Mouse (Mus musculus): Measurements from ENCODE around the gene Rere. TPM values are rescaled to one million over a fixed set of nuclear protein-coding genes. Genes with fewer than 3 reads are reported as not detected.
A peak's percentile ranks its signal among the peaks of the same experiment; 100 is the strongest.

The Rere gene
- polyA plus RNA-seq, 1 experiment from 2014 or later, result 23.7 TPM

GRCm38 (mm10) chr4:150585800-150586199, 304.4 kb downstream of the Rere start:
- Histone ChIP-seq H3K4me1 (peaks cover 66% of the 10 kb centered on the region), H3K9me3 (no peaks in the 10 kb centered on the region), H3K27ac (no peak overlapping the region), H3K4me2 (no peak overlapping the region), H3K9ac (no peak overlapping the region), H3K4me3 (replicated peaks) (no peak overlapping the region), H3K36me3 (no peaks in the 10 kb centered on the region), H3K27me3 (replicated peaks) (no peaks in the 10 kb centered on the region)
- ATAC-seq (ENCODE audit: insufficient read depth, low FRiP score, low read depth), result no peak
- 84% methylated on average over 2 of the region's 2 CpGs for WGBS

DNA sequence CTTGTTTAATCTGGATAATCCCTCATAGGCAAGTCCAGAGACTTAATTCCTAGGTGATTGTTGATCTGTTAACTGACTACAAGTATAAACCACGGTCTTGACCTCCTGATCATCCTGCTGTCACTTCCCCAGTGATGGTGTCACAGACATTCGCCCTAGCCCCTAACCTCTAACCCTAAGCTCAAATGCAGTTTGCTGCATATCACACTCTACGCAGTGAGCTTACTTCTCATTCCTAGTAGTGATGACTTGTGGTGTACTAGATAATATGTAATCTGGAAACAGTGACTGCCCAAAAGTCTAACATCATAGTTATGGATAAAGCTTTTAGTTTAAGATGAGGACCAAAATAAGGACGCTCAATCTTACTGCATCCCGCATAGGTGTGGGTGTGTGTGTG, 304.8 kb downstream of the Rere start:
- ATAC-seq (ENCODE audit: insufficient read depth, low FRiP score, low read depth), result no peak
- Histone ChIP-seq H3K9me3 (no peaks in the 10 kb centered on the region), H3K4me1 (peaks cover 66% of the 10 kb centered on the region), H3K36me3 (no peaks in the 10 kb centered on the region), H3K27me3 (replicated peaks) (no peaks in the 10 kb centered on the region), H3K4me2 (no peak overlapping the region), H3K9ac (no peak overlapping the region), H3K27ac (no peak overlapping the region), H3K4me3 (replicated peaks) (no peak overlapping the region)
- WGBS, result 68% methylated on average over 5 of the region's 5 CpGs

- no peaks in the 10 kb centered on the region for H3K27me3 ChIP-seq (replicated peaks)
- 39% methylated on average over 8 of the region's 8 CpGs for WGBS
- H3K9me3 ChIP-seq, result no peaks in the 10 kb centered on the region
- H3K9ac ChIP-seq, result no peak overlapping the region
- H3K4me3 ChIP-seq (replicated peaks), result no peak overlapping the region
- H3K4me1 ChIP-seq, result peaks cover 70% of the 10 kb centered on the region
- no peak for ATAC-seq (ENCODE audit: insufficient read depth, low FRiP score, low read depth)
- H3K27ac ChIP-seq, result peak overlapping the region; percentile 57; the same call in 1 of the 2 replicates
- H3K36me3 ChIP-seq, result no peaks in the 10 kb centered on the region
- no peak overlapping the region for H3K4me2 ChIP-seq
Observed at GRCm38 (mm10) chr4:150587597-150588299, 306.3 kb downstream of the Rere start.

- 53% methylated on average over 2 of the region's 2 CpGs for WGBS
- Histone ChIP-seq H3K27me3 (replicated peaks) (no peaks in the 10 kb centered on the region), H3K4me2 (no peak overlapping the region), H3K27ac (no peak overlapping the region; the same call in 1 of the 2 replicates), H3K4me3 (replicated peaks) (no peak overlapping the region), H3K4me1 (peaks cover 66% of the 10 kb centered on the region), H3K9me3 (no peaks in the 10 kb centered on the region), H3K36me3 (no peaks in the 10 kb centered on the region), H3K9ac (no peak overlapping the region)
- ATAC-seq (ENCODE audit: insufficient read depth, low FRiP score, low read depth), result no peak
Observed at GRCm38 (mm10) chr4:150588300-150588621, 306.8 kb downstream of the Rere start.

DNA sequence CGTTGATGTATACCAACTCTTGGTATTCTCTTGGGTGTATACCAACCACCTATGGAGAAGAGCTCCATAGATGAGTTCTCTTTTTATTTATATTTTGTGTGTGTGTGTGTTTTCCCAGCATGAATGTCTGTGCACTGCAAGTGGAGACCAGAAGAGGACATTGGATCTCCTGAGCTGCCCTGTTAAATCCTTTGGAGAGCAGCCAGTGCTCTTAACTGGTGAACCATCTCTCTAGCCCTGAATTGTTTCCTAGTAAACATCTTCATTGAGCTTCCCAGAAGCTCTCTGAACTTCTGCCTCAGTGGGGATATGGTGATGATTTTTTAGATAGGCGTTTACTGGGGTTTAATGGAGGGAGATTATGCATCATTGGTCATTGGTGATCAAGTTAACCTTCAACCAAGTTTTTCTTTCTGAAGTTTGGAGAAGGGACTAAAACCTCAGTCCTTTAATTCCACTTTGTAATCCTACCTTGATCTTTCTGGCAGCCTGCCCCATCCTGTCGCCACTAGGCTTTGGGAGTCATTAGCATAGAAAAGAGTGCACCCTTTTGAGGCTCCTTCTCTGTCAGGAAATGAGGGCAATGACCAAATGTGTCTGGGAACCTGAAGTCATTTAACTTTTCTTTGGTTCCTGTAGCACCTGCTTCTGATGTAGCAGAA, 309.3 kb downstream of the Rere start:
- Histone ChIP-seq H3K9ac (no peak overlapping the region), H3K27ac (peak overlapping the region; percentile 21; the same call in 1 of the 2 replicates), H3K9me3 (no peaks in the 10 kb centered on the region), H3K36me3 (no peaks in the 10 kb centered on the region), H3K27me3 (replicated peaks) (no peaks in the 10 kb centered on the region), H3K4me3 (replicated peaks) (no peak overlapping the region), H3K4me2 (no peak overlapping the region), H3K4me1 (peaks cover 48% of the 10 kb centered on the region)
- WGBS, result 32% methylated on average over 3 of the region's 3 CpGs
- no peak for ATAC-seq (ENCODE audit: insufficient read depth, low FRiP score, low read depth)

DNA sequence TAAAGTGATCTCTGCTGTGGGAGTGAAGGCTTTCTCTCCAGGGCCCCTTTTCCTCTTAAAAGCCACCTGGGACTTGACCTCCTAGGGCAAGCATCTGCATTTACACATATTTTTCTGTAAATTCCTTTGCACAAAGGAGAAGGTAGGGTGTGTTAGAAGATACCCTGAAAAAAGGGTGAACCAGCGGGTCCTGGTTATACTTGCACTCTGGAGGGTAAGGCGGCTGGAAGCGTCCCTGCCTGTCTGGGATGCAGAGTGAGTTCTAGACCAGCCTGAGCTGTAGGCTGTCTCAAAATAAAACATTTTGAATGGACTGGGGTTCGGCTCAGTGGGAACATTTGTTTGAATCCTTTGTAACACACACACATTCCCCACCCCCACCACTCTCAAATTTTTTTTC, 310.2 kb downstream of the Rere start:
- H3K4me2 ChIP-seq, result no peak overlapping the region
- H3K9me3 ChIP-seq, result no peaks in the 10 kb centered on the region
- no peaks in the 10 kb centered on the region for H3K27me3 ChIP-seq (replicated peaks)
- H3K4me3 ChIP-seq (replicated peaks), result no peak overlapping the region
- H3K9ac ChIP-seq, result no peak overlapping the region
- H3K4me1 ChIP-seq, result peaks cover 48% of the 10 kb centered on the region
- H3K27ac ChIP-seq, result no peak overlapping the region
- no peak for ATAC-seq (ENCODE audit: insufficient read depth, low FRiP score, low read depth)
- H3K36me3 ChIP-seq, result no peaks in the 10 kb centered on the region
- WGBS, result 44% methylated on average over 4 of the region's 4 CpGs

DNA sequence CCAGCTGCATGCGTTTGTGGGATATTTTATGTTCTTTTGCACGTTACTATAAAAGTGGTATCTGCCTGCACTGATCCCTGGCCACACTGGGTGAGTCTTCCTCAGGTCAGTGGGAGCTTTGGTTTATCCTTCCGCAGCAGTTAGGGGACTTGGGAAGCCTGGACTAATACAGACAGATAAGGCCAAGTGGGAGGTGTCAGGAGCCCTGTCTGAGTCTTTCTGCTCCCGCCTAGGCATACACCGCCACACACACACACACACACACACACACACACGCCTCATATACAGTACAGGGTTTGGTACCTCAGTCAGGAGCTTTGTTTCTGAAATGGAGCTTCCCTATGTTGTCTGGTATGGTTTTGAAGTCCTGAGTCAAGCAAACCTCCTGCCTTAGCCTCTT, 310.6 kb downstream of the Rere start:
- H3K27ac ChIP-seq, result peak overlapping the region; percentile 46; the same call in 1 of the 2 replicates
- H3K27me3 ChIP-seq (replicated peaks), result no peaks in the 10 kb centered on the region
- no peaks in the 10 kb centered on the region for H3K9me3 ChIP-seq
- no peak overlapping the region for H3K4me2 ChIP-seq
- no peak overlapping the region for H3K4me3 ChIP-seq (replicated peaks)
- no peaks in the 10 kb centered on the region for H3K36me3 ChIP-seq
- peaks cover 47% of the 10 kb centered on the region for H3K4me1 ChIP-seq
- no peak overlapping the region for H3K9ac ChIP-seq
- WGBS, result 41% methylated on average over 6 of the region's 6 CpGs
- ATAC-seq (ENCODE audit: insufficient read depth, low FRiP score, low read depth), result peak; percentile 53; the same call in 1 of the 2 replicates

GRCm38 (mm10) chr4:150593473-150594217, 312.2 kb downstream of the Rere start:
- Histone ChIP-seq H3K4me1 (peaks cover 41% of the 10 kb centered on the region), H3K9ac (no peak overlapping the region), H3K4me2 (no peak overlapping the region), H3K4me3 (replicated peaks) (no peak overlapping the region), H3K36me3 (no peaks in the 10 kb centered on the region), H3K27me3 (replicated peaks) (no peaks in the 10 kb centered on the region), H3K9me3 (no peaks in the 10 kb centered on the region), H3K27ac (no peak overlapping the region)
- WGBS, result 55% methylated on average over 4 of the region's 4 CpGs
- ATAC-seq (ENCODE audit: insufficient read depth, low FRiP score, low read depth), result no peak

GRCm38 (mm10) chr4:150594298-150594829, 312.9 kb downstream of the Rere start:
- ATAC-seq (ENCODE audit: insufficient read depth, low FRiP score, low read depth), result no peak
- Histone ChIP-seq H3K4me1 (peaks cover 43% of the 10 kb centered on the region), H3K9me3 (no peaks in the 10 kb centered on the region), H3K9ac (no peak overlapping the region), H3K36me3 (no peaks in the 10 kb centered on the region), H3K27ac (no peak overlapping the region), H3K4me3 (replicated peaks) (no peak overlapping the region), H3K27me3 (replicated peaks) (no peaks in the 10 kb centered on the region), H3K4me2 (no peak overlapping the region)
- whole genome bisulfite sequencing, result 83% methylated on average over 4 of the region's 4 CpGs

GRCm38 (mm10) chr4:150595071-150595470, 313.6 kb downstream of the Rere start:
- H3K4me1 ChIP-seq, result peaks cover 46% of the 10 kb centered on the region
- ATAC-seq (ENCODE audit: insufficient read depth, low FRiP score, low read depth), result no peak
- H3K9me3 ChIP-seq, result no peaks in the 10 kb centered on the region
- no peak overlapping the region for H3K4me2 ChIP-seq
- H3K27ac ChIP-seq, result no peak overlapping the region
- H3K36me3 ChIP-seq, result no peaks in the 10 kb centered on the region
- H3K4me3 ChIP-seq (replicated peaks), result no peak overlapping the region
- H3K9ac ChIP-seq, result no peak overlapping the region
- H3K27me3 ChIP-seq (replicated peaks), result no peaks in the 10 kb centered on the region
- 62% methylated on average over 3 of the region's 3 CpGs for WGBS

- no peak for ATAC-seq (ENCODE audit: insufficient read depth, low FRiP score, low read depth)
- no peaks in the 10 kb centered on the region for H3K36me3 ChIP-seq
- no peak overlapping the region for H3K27ac ChIP-seq
- no peak overlapping the region for H3K4me2 ChIP-seq
- H3K4me1 ChIP-seq, result peaks cover 38% of the 10 kb centered on the region
- H3K27me3 ChIP-seq (replicated peaks), result no peaks in the 10 kb centered on the region
- WGBS, result 68% methylated on average over 5 of the region's 5 CpGs
- no peaks in the 10 kb centered on the region for H3K9me3 ChIP-seq
- no peak overlapping the region for H3K4me3 ChIP-seq (replicated peaks)
- H3K9ac ChIP-seq, result no peak overlapping the region
Observed at GRCm38 (mm10) chr4:150595991-150596390, 314.5 kb downstream of the Rere start.

GRCm38 (mm10) chr4:150598686-150599085, 317.2 kb downstream of the Rere start:
- Histone ChIP-seq H3K36me3 (no peaks in the 10 kb centered on the region), H3K27ac (0 out of 2 replicates have a peak overlapping the region, but pooled peaks have one; percentile 18), H3K27me3 (replicated peaks) (no peaks in the 10 kb centered on the region), H3K9ac (no peak overlapping the region), H3K4me1 (peaks cover 19% of the 10 kb centered on the region; the same call in 1 of the 2 replicates), H3K9me3 (no peaks in the 10 kb centered on the region), H3K4me3 (replicated peaks) (no peak overlapping the region), H3K4me2 (no peak overlapping the region)
- WGBS, result 62% methylated on average over 1 of the region's 1 CpGs
- no peak for ATAC-seq (ENCODE audit: insufficient read depth, low FRiP score, low read depth)

Measured in stomach, embryonic 15.5 days (tissue).